Mouse (Mus musculus) lung, embryonic 14.5 days (tissue): ENCODE data around the gene Ncam1. TPM values are rescaled to one million over a fixed set of nuclear protein-coding genes. Genes with fewer than 3 reads are reported as not detected.

Source experiments
- ATAC-seq: fragments of 200-750 bp; cut with Nextera tagmentation; 2 replicates; pipeline ENCODE4 v1.8.0; 2017; ENCODE audit warnings: mild to moderate bottlenecking, moderate TSS enrichment, moderate library complexity; ENCODE audit not compliant: insufficient read depth
- DNase-seq: peaks from one replicate; pipeline ENCODE4 v3.0.0-alpha.2; 2015
- H3K27ac ChIP-seq: fragments of 300-500 bp; sonication (generic); 2 replicates; pipeline ENCODE4 v1.5.1; 2014; ENCODE audit warnings: low read depth, mild to moderate bottlenecking, moderate library complexity
- H3K27me3 ChIP-seq: fragments of 300-500 bp; sonication (generic); 2 replicates; pipeline ENCODE4 v1.6.1; 2014; ENCODE audit warnings: low read length, control low read depth; ENCODE audit not compliant: insufficient read depth
- H3K36me3 ChIP-seq: fragments of 300-500 bp; sonication (generic); 2 replicates; pipeline ENCODE4 v1.6.1; 2014; ENCODE audit warnings: control low read depth; ENCODE audit not compliant: insufficient read depth
- H3K4me1 ChIP-seq: fragments of 300-500 bp; sonication (generic); 2 replicates; pipeline ENCODE4 v1.6.1; 2014; ENCODE audit warnings: antibody characterized with exemption, control low read depth; ENCODE audit not compliant: insufficient read depth
- H3K4me2 ChIP-seq: fragments of 300-500 bp; sonication (generic); 2 replicates; pipeline ENCODE4 v1.6.1; 2014; ENCODE audit warnings: mild to moderate bottlenecking
- H3K4me3 ChIP-seq: fragments of 300-500 bp; sonication (generic); 2 replicates; pipeline ENCODE4 v1.5.1; 2014; ENCODE audit warnings: low read depth, low read length
- H3K9ac ChIP-seq: fragments of 300-500 bp; sonication (generic); 2 replicates; pipeline ENCODE4 v1.6.1; 2014
- H3K9me3 ChIP-seq: fragments of 300-500 bp; sonication (generic); 2 replicates; pipeline ENCODE4 v1.6.1; 2016; ENCODE audit warnings: low read depth, low read length, control low read depth
- CTCF ChIP-seq: IDR thresholded peaks from 2 replicates; pipeline ENCODE4 v1.5.1; 2016; ENCODE audit warnings: antibody characterized with exemption, low read depth
- WGBS: fragments of 180-500 bp; shearing (Covaris S2); extraction: QIAGEN DNeasy Blood & Tissue Kit; methylation state at CpG from one replicate; pipeline ENCODE4 v1.1.7; 2014; 5-methylcytosine and 5-hydroxymethylcytosine counted together
- polyA plus RNA-seq: library from polyadenylated mRNA; unstranded; fragments of >200 nt; fragmentation: Nextera tagmentation; extraction: Ambion mirVana; gene quantifications from 2 replicates; pipeline ENCODE4 v1.2.1, GENCODE M21; 2014

Gene Ncam1
- polyA plus RNA-seq, 1 experiment from 2014 or later: 19.6 TPM

GRCm38 (mm10) chr9:49533455-49533854 is 265.3 kb downstream of the Ncam1 start:
- H3K4me3 ChIP-seq: no peak overlapping the region
- H3K9ac ChIP-seq: no peak overlapping the region
- no peaks in the 10 kb centered on the region for H3K4me1 ChIP-seq
- WGBS: 54% methylated on average over 7 of the region's 7 CpGs
- no peaks in the 10 kb centered on the region for H3K9me3 ChIP-seq
- ATAC-seq (no peak), DNase-seq (no peak)
- no peak overlapping the region for H3K4me2 ChIP-seq
- H3K27me3 ChIP-seq: no peaks in the 10 kb centered on the region
- H3K27ac ChIP-seq: no peak overlapping the region
- no peak for TF ChIP-seq CTCF
- no peaks in the 10 kb centered on the region for H3K36me3 ChIP-seq

GRCm38 (mm10) chr9:49531833-49532232 is 266.9 kb downstream of the Ncam1 start:
- Histone ChIP-seq H3K27ac (no peak overlapping the region), H3K27me3 (no peaks in the 10 kb centered on the region), H3K36me3 (no peaks in the 10 kb centered on the region), H3K4me2 (no peak overlapping the region), H3K9ac (no peak overlapping the region), H3K4me3 (no peak overlapping the region), H3K4me1 (no peaks in the 10 kb centered on the region), H3K9me3 (no peaks in the 10 kb centered on the region)
- WGBS: 87% methylated on average over 6 of the region's 6 CpGs
- ATAC-seq (no peak), DNase-seq (no peak)
- no peak for TF ChIP-seq CTCF

DNA sequence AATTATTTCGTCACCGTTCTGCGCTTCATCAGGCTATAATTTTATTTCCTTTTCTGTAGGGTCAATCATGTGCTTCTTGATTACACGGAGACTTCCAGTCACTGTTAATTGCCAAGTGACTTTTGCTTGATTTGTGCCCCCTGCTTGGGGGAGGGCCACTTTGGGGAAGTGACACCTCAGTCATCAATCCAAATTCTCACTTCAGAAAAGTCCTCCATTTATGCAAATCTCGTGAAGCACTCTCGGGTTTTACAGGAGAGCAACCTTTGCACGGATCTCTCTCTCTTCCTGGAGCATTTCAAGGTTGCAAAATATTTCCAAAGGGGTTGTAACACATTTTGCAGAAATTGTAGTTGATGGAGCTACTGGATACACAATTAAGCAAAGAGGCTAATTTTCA is 267.5 kb downstream of the Ncam1 start:
- Histone ChIP-seq H3K36me3 (no peaks in the 10 kb centered on the region), H3K4me3 (no peak overlapping the region), H3K4me2 (no peak overlapping the region), H3K27ac (no peak overlapping the region), H3K9ac (no peak overlapping the region), H3K9me3 (no peaks in the 10 kb centered on the region), H3K4me1 (no peaks in the 10 kb centered on the region), H3K27me3 (no peaks in the 10 kb centered on the region)
- no peak for TF ChIP-seq CTCF
- 47% methylated on average over 7 of the region's 7 CpGs for WGBS
- ATAC-seq (no peak), DNase-seq (no peak)

GRCm38 (mm10) chr9:49530739-49531138 is 268.0 kb downstream of the Ncam1 start:
- WGBS: 58% methylated on average over 4 of the region's 4 CpGs
- Histone ChIP-seq H3K4me3 (no peak overlapping the region), H3K9me3 (no peaks in the 10 kb centered on the region), H3K27ac (no peak overlapping the region), H3K9ac (no peak overlapping the region), H3K4me2 (no peak overlapping the region), H3K4me1 (no peaks in the 10 kb centered on the region), H3K27me3 (no peaks in the 10 kb centered on the region), H3K36me3 (no peaks in the 10 kb centered on the region)
- no peak for TF ChIP-seq CTCF
- ATAC-seq (no peak), DNase-seq (no peak)

GRCm38 (mm10) chr9:49529366-49529959 is 269.3 kb downstream of the Ncam1 start:
- Histone ChIP-seq H3K4me1 (no peaks in the 10 kb centered on the region), H3K4me3 (no peak overlapping the region), H3K9me3 (no peaks in the 10 kb centered on the region), H3K36me3 (no peaks in the 10 kb centered on the region), H3K27me3 (no peaks in the 10 kb centered on the region), H3K4me2 (no peak overlapping the region), H3K27ac (no peak overlapping the region), H3K9ac (no peak overlapping the region)
- 71% methylated on average over 8 of the region's 8 CpGs for WGBS
- no peak for TF ChIP-seq CTCF
- ATAC-seq (no peak), DNase-seq (no peak)

DNA sequence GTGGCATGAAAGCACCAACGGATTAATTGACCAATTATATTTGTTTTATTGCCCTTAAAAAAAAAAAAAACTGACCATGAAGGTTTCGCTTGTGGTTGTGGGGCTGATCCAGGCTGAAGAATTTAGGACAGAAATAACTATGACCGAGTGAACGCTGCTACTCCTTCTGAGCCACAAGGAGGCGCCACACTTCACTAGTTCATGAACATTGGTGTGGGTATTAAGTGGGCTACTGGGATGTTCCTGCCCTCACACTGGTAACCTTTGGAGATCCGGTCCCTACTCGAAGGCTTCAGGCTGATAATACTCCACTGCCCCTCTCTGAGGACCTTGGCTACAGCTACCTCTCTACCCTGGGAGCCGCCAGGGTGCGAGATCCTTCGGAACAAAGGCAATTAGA is 269.8 kb downstream of the Ncam1 start:
- no peak overlapping the region for H3K4me2 ChIP-seq
- H3K4me1 ChIP-seq: no peaks in the 10 kb centered on the region
- H3K27ac ChIP-seq: no peak overlapping the region
- ATAC-seq (no peak), DNase-seq (peak; percentile 70)
- TF ChIP-seq CTCF: peak; percentile 65
- WGBS: 64% methylated on average over 10 of the region's 10 CpGs
- H3K36me3 ChIP-seq: no peaks in the 10 kb centered on the region
- H3K27me3 ChIP-seq: no peaks in the 10 kb centered on the region
- no peak overlapping the region for H3K4me3 ChIP-seq
- no peaks in the 10 kb centered on the region for H3K9me3 ChIP-seq
- no peak overlapping the region for H3K9ac ChIP-seq

GRCm38 (mm10) chr9:49528026-49528425 is 270.7 kb downstream of the Ncam1 start:
- DNase-seq: no peak
- no peaks in the 10 kb centered on the region for H3K36me3 ChIP-seq
- H3K4me2 ChIP-seq: no peak overlapping the region
- TF ChIP-seq CTCF: no peak
- 86% methylated on average over 5 of the region's 5 CpGs for WGBS
- H3K4me1 ChIP-seq: no peaks in the 10 kb centered on the region
- no peak for ATAC-seq
- no peak overlapping the region for H3K27ac ChIP-seq
- no peak overlapping the region for H3K4me3 ChIP-seq
- H3K9ac ChIP-seq: no peak overlapping the region
- no peaks in the 10 kb centered on the region for H3K27me3 ChIP-seq
- H3K9me3 ChIP-seq: no peaks in the 10 kb centered on the region

DNA sequence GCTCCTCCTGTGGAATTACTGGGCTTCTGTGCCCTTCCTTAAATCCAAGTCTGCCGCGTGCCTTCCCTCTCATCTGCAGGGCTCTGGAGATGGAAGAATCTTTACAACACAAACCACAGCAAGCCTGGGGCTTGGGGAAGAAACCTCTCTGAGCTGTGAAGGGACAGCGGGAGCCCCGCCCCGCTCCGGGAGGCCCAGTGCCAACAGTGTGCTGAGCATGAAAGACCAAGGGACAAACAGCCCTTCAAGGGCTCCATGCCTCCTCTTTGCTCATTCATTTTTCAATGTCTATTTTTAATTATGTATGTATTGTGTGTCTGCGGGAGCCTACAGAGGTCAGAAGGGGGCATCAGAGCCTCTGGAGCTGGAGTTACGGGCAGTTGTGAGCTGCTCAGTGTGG is 271.4 kb downstream of the Ncam1 start:
- Histone ChIP-seq H3K27me3 (no peaks in the 10 kb centered on the region), H3K4me1 (no peaks in the 10 kb centered on the region), H3K27ac (no peak overlapping the region), H3K4me2 (no peak overlapping the region), H3K4me3 (no peak overlapping the region), H3K9ac (no peak overlapping the region), H3K9me3 (no peaks in the 10 kb centered on the region), H3K36me3 (no peaks in the 10 kb centered on the region)
- ATAC-seq (no peak), DNase-seq (no peak)
- TF ChIP-seq CTCF: no peak
- 72% methylated on average over 8 of the region's 8 CpGs for WGBS
